Mouse (Mus musculus) limb, embryonic 15.5 days (tissue): ENCODE data around the gene Col9a3. TPM values are rescaled to one million over a fixed set of nuclear protein-coding genes. Genes with fewer than 3 reads are reported as not detected.

Experiments used
- ATAC-seq: fragments of 200-750 bp; cut with Nextera tagmentation; 2 replicates; pipeline ENCODE4 v1.8.0; 2017; ENCODE audit warnings: low read depth, moderate TSS enrichment; ENCODE audit not compliant: insufficient number of reproducible peaks, low FRiP score, low TSS enrichment
- H3K27ac ChIP-seq: fragments of 300-500 bp; sonication (generic); 2 replicates; pipeline ENCODE4 v1.5.1; 2015; ENCODE audit warnings: moderate library complexity, mild to moderate bottlenecking, inconsistent platforms
- H3K27me3 ChIP-seq: fragments of 300-500 bp; sonication (generic); 2 replicates; pipeline ENCODE4 v1.6.1; 2015; ENCODE audit warnings: inconsistent platforms
- H3K36me3 ChIP-seq: fragments of 300-500 bp; sonication (generic); 2 replicates; pipeline ENCODE4 v1.6.1; 2015; ENCODE audit warnings: inconsistent platforms
- H3K4me1 ChIP-seq: fragments of 300-500 bp; sonication (generic); 2 replicates; pipeline ENCODE4 v1.6.1; 2015; ENCODE audit warnings: inconsistent platforms
- H3K4me2 ChIP-seq: fragments of 300-500 bp; sonication (generic); 2 replicates; pipeline ENCODE4 v1.6.1; 2015; ENCODE audit warnings: mild to moderate bottlenecking, inconsistent platforms
- H3K4me3 ChIP-seq: fragments of 300-500 bp; sonication (generic); 2 replicates; pipeline ENCODE4 v1.5.1; 2015; ENCODE audit warnings: mild to moderate bottlenecking, inconsistent platforms
- H3K9ac ChIP-seq: fragments of 300-500 bp; sonication (generic); 2 replicates; pipeline ENCODE4 v1.6.1; 2015; ENCODE audit warnings: inconsistent platforms
- H3K9me3 ChIP-seq: fragments of 300-500 bp; sonication (generic); 2 replicates; pipeline ENCODE4 v1.6.1; 2016; ENCODE audit warnings: inconsistent platforms
- WGBS: fragments of 180-500 bp; shearing (Covaris S2); methylation state at CpG from one replicate; pipeline ENCODE4 v1.1.7; 2015; 5-methylcytosine and 5-hydroxymethylcytosine counted together
- polyA plus RNA-seq: library from polyadenylated mRNA; unstranded; fragments of >200 nt; fragmentation: Nextera tagmentation; extraction: Ambion mirVana; gene quantifications from 2 replicates; pipeline ENCODE4 v1.2.1, GENCODE M21; 2015

Gene Col9a3
- polyA plus RNA-seq, 1 experiment from 2014 or later = 416 TPM

DNA sequence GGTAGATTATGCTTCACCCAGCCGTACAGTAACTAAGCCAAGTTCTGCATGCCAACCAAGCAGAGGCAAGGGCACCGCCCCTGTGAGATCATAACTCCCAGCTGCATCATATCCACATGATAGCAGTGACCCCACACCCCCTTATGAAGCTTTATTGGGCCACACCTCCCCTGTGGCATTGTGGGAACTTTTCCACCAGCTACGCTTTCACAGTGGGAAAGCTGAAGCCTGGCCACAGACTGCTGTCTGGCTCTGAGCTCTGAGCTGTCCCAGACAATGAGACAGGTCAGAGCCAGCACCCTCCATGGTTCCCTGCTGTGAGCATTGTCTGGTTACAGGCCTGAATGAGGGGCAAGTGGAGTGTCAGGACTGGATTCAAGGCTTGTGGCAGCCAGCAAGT, 16.6 kb upstream of the Col9a3 start, which contains the start of gene Mrgbp:
Mrgbp (plus strand) TSS at position 303 of the 400 bp plus-strand sequence.
- ATAC-seq = no peak
- no peak within 1 kb of the TSS for H3K9ac ChIP-seq
- no peak within 1 kb of the TSS for H3K4me2 ChIP-seq
- peaks cover 15% of the 10 kb centered on the region for H3K36me3 ChIP-seq
- H3K4me1 ChIP-seq = peaks cover 30% of the 10 kb centered on the region
- 63% methylated on average over 3 of the region's 3 CpGs for WGBS
- H3K9me3 ChIP-seq = no peaks in the 10 kb centered on the region
- 0 out of 2 replicates have a peak, but pooled peaks cover 2% of the 10 kb centered on the region for H3K27me3 ChIP-seq
- no peak within 1 kb of the TSS for H3K4me3 ChIP-seq
- peak within 1 kb of the TSS; percentile 33; the same call in 1 of the 2 replicates for H3K27ac ChIP-seq

DNA sequence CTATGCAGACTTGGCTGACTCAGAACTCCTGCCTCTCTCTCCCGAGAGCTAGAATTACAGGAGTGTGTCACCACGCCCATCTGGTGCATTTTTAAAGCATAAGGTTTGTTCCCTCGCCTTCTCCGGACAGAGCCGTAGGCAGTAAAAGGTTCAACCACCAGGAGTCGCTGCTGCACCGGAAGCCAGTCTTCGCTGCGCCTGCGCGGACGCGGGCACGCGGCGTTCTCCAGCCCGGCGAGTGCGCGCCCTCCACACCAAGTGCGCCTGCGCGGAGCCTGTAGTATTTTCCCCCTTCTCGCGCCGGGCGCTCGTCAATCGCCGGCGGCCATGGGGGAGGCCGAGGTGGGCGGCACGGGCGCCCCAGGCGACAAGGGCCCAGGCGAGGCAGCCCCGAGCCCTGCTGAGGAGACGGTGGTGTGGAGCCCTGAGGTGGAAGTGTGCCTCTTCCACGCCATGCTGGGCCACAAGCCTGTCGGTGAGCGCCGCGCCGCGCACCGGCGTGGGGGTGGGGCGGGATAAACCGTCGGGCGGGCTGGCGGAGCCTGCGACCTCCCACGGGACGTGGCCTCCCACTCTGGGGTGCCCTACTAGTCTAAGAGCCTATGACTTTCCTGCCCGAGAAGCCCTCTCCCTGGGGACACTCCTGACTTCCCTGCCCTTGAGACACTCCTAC, 15.0 kb upstream of the Col9a3 start:
- peak overlapping the region; percentile 78 for H3K27ac ChIP-seq
- peak; percentile 70 for ATAC-seq
- peaks cover 30% of the 10 kb centered on the region for H3K4me1 ChIP-seq
- H3K9ac ChIP-seq = peak overlapping the region; percentile 95
- peaks cover 25% of the 10 kb centered on the region for H3K36me3 ChIP-seq
- H3K4me3 ChIP-seq = peak overlapping the region; percentile 91
- no peaks in the 10 kb centered on the region for H3K9me3 ChIP-seq
- peak overlapping the region; percentile 76 for H3K4me2 ChIP-seq
- H3K27me3 ChIP-seq = 0 out of 2 replicates have a peak, but pooled peaks cover under 1% of the 10 kb centered on the region
- under 1% methylated on average over 52 of the region's 57 CpGs for WGBS

DNA sequence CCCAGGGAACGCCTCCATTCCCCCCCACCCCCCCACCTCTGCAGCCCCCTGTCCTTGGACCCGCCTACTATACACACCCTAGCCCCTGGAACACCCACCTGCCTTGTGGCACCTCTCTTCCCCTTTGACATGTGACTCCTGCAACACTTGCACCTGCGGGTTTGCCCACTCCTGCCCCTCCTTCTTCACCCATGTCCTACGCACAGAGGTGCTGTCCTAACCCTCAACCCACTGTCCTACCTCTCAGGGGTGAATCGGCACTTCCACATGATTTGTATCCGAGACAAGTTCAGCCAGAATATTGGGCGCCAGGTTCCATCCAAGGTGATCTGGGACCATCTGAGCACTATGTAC, 14.5 kb upstream of the Col9a3 start:
- H3K9me3 ChIP-seq = no peaks in the 10 kb centered on the region
- WGBS = 34% methylated on average over 5 of the region's 7 CpGs
- H3K4me3 ChIP-seq = peak overlapping the region; percentile 91
- H3K27ac ChIP-seq = no peak overlapping the region
- no peaks in the 10 kb centered on the region for H3K27me3 ChIP-seq
- no peak for ATAC-seq
- H3K9ac ChIP-seq = peak overlapping the region; percentile 95
- peaks cover 30% of the 10 kb centered on the region for H3K4me1 ChIP-seq
- H3K36me3 ChIP-seq = peaks cover 25% of the 10 kb centered on the region
- H3K4me2 ChIP-seq = peak overlapping the region; percentile 76

DNA sequence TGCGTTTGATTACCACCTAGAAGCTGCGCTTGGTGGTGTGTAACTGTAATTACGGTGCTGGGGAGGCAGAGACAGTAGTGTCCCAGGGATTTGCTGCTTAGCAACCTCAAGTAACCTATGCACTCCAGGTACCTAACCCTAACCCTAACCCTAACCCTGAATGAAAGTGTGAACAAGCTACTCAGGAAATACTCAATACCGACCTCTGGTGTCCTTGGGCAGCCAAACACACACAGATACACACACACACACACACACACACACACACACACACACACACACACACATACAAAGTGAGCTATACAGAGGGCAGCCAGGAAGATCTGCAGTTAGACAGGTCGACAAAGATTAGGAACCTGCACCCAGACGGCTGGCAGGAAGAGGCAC, 8.9 kb upstream of the Col9a3 start:
- 47% methylated on average over 6 of the region's 6 CpGs for WGBS
- H3K4me1 ChIP-seq = peaks cover 26% of the 10 kb centered on the region
- peak; percentile 7; the same call in 1 of the 2 replicates for ATAC-seq
- H3K9me3 ChIP-seq = no peaks in the 10 kb centered on the region
- peak overlapping the region; percentile 97 for H3K4me3 ChIP-seq
- peak overlapping the region; percentile 87 for H3K9ac ChIP-seq
- peak overlapping the region; percentile 91 for H3K27ac ChIP-seq
- peaks cover 58% of the 10 kb centered on the region for H3K36me3 ChIP-seq
- no peaks in the 10 kb centered on the region for H3K27me3 ChIP-seq
- H3K4me2 ChIP-seq = peak overlapping the region; percentile 68

DNA sequence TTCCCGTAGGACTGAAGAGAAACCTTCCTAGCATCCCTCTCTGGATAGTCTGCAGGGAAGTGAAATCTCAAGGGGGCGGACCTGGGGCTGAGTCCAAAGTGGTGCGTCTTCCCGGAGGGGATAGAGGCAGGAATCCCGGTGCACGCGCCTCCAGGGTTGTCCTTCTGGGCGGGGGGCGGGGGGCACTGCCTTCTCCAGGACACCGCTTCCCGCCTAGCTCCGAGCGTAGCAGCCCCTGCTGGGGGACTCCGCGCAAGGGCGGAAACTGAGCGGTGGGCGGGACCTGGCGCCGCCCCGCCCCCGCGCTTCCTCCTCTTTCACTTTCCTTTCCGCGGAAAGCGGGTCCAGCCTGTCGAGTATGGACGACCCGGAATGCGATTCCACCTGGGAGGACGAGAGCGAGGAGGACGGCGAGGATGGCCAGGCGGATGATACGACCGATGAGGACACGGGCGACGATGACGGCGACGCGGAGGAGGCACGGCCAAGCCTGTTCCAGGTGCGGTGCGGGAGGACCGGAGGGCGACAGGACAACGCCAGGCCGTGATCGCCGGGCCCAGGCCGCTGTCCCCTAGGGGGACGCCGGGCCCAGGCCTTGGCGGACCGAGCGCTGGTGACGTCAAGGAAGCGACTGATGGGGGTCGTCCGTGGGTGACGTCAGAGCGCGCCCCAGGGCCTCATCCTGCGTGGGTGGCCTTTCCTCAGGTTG, 8.3 kb upstream of the Col9a3 start, which contains the start of gene Ogfr:
Ogfr (plus strand) TSS at position 123 of the 709 bp plus-strand sequence.
- under 1% methylated on average over 67 of the region's 67 CpGs for WGBS
- H3K27me3 ChIP-seq = no peaks in the 10 kb centered on the region
- ATAC-seq = peak; percentile 88
- peaks cover 63% of the 10 kb centered on the region for H3K36me3 ChIP-seq
- peak within 1 kb of the TSS; percentile 68 for H3K4me2 ChIP-seq
- peaks cover 22% of the 10 kb centered on the region for H3K4me1 ChIP-seq
- no peaks in the 10 kb centered on the region for H3K9me3 ChIP-seq
- H3K9ac ChIP-seq = peak within 1 kb of the TSS; percentile 87
- peak within 1 kb of the TSS; percentile 97 for H3K4me3 ChIP-seq
- peak within 1 kb of the TSS; percentile 91 for H3K27ac ChIP-seq

DNA sequence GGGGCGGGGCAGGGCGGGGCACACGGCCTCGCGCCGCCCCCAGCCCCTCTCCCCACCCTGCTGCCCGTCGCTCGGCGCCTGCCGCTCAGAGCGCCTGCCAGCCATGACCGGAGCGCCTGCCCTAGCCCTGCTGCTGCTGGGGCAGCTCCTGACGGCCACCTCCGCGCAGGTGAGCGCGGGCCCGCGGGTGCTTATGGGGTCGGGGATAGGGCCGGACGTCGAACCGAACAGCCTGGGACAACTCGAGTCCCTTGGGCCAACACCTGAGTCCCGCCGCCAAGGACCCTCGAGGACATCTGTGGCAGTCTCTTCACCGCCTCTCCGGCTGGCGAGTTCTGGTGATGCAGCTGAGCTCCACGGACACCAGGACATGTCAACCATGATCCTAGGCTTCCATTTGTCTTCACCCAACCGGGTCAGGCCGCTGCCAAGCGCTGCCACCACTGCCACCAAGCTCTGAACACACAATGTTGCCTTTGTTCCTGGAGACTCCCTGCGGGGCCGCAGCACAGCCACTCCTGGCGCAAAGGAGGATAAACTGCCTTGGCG, 641 bp downstream of the Col9a3 start:
- Histone ChIP-seq H3K36me3 (peaks cover 24% of the 10 kb centered on the region), H3K9ac (peak overlapping the region; percentile 24), H3K4me2 (peak overlapping the region; percentile 67), H3K27ac (peak overlapping the region; percentile 84), H3K27me3 (peaks cover 16% of the 10 kb centered on the region; the same call in 1 of the 2 replicates), H3K4me1 (peaks cover 35% of the 10 kb centered on the region), H3K9me3 (no peaks in the 10 kb centered on the region), H3K4me3 (peak overlapping the region; percentile 44)
- ATAC-seq = peak; percentile 41; the same call in 1 of the 2 replicates
- 2% methylated on average over 39 of the region's 41 CpGs for WGBS

DNA sequence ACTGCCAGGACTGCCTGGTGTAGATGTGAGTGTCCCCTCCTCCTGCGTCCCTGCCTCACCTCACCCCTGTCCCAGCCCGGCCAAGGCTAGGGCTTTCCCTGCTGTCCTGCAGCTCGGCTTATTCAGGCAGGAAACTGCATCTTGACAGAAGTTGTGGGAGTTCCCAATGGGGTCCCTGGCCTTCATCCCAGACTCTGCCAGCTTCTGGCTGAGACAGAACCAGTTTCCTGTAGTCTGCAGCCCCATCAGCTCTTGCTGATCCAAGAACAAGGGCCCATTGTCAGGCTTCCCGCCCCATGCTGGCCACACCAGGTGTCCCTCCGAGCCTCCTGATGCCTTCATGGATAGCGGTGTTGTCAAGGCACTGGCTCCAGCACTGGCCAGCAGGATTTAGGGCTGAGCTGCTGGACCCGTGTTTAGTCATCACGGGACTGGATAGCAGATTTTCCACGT, 3.0 kb downstream of the Col9a3 start:
- H3K4me1 ChIP-seq = peaks cover 45% of the 10 kb centered on the region
- peak overlapping the region; percentile 67 for H3K4me2 ChIP-seq
- H3K27me3 ChIP-seq = peaks cover 16% of the 10 kb centered on the region; the same call in 1 of the 2 replicates
- peak overlapping the region; percentile 7; the same call in 1 of the 2 replicates for H3K9ac ChIP-seq
- ATAC-seq = no peak
- no peaks in the 10 kb centered on the region for H3K9me3 ChIP-seq
- WGBS = 27% methylated on average over 9 of the region's 9 CpGs
- H3K27ac ChIP-seq = peak overlapping the region; percentile 84
- peak overlapping the region; percentile 44 for H3K4me3 ChIP-seq
- H3K36me3 ChIP-seq = peaks cover 3% of the 10 kb centered on the region; the same call in 1 of the 2 replicates

DNA sequence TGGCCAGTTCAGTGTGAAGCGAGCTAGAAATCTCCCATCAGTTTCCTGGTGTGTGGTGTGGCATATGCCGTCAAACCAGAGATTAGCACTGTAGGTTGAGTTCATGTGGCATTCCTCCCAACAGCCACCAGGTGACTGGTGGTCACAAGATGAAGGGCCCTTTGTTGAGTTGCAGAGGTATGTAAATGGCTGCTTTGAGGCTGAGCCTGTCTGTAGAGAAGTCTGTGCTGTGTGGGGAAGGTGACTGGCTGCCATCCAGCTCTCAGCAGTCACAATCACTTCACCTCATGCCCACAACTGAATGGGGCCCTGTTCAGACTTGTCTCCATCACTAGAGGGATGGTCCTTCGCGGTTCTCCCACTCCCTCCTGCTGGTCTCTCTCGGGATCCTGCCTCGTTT, 7.2 kb downstream of the Col9a3 start:
- Histone ChIP-seq H3K9ac (no peak overlapping the region), H3K27me3 (no peaks in the 10 kb centered on the region; the same call in 1 of the 2 replicates), H3K36me3 (no peaks in the 10 kb centered on the region), H3K27ac (peak overlapping the region; percentile 76), H3K9me3 (no peaks in the 10 kb centered on the region), H3K4me1 (peaks cover 30% of the 10 kb centered on the region), H3K4me3 (no peak overlapping the region), H3K4me2 (no peak overlapping the region)
- peak; percentile 56 for ATAC-seq
- 38% methylated on average over 6 of the region's 6 CpGs for WGBS

DNA sequence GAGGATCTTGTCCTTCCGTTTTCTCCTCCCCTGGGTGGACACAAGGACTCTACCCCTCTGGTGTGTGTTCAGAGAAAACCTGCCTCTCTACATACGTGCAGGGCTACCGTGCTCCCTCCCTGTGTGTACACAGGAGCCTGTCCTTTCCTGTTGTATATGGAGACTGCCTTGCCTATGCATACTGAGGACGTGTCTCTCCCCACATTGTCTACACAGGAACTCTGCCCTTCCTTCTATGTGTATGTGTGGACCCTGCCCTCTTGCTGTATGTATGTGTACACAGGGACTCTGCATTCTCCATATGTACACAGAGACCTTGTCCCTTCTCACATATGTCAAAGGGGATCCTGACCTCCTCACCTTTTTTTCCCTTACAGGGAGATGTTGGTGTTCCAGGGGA, 12.7 kb downstream of the Col9a3 start:
- peak overlapping the region; percentile 81 for H3K27ac ChIP-seq
- no peak overlapping the region for H3K4me2 ChIP-seq
- H3K4me3 ChIP-seq = no peak overlapping the region
- no peak for ATAC-seq
- peaks cover 6% of the 10 kb centered on the region; the same call in 1 of the 2 replicates for H3K4me1 ChIP-seq
- no peaks in the 10 kb centered on the region for H3K27me3 ChIP-seq
- 58% methylated on average over 4 of the region's 4 CpGs for WGBS
- no peak overlapping the region for H3K9ac ChIP-seq
- H3K36me3 ChIP-seq = peaks cover 10% of the 10 kb centered on the region; the same call in 1 of the 2 replicates
- H3K9me3 ChIP-seq = no peaks in the 10 kb centered on the region

DNA sequence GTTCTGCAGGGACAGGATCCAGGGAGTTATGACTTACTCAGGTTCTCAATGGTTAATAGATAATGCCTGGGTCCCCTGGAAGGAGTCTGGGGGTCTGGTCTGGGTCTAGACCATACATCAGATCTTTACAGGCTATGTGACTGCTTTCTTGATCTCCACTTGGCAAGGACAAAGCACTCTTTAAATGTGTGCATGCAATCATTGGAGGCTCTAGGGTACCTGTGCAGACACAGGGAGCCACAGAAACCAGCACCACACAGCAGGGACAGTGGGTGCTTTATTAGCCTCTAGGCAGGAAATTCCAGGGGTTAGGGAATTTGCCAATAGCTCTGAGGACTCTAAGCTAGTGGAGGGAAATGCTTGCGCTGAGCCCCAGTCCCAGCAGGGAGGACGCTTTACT, 14.3 kb downstream of the Col9a3 start:
- no peaks in the 10 kb centered on the region for H3K9me3 ChIP-seq
- H3K27me3 ChIP-seq = no peaks in the 10 kb centered on the region
- H3K36me3 ChIP-seq = peaks cover 12% of the 10 kb centered on the region; the same call in 1 of the 2 replicates
- 46% methylated on average over 2 of the region's 2 CpGs for WGBS
- H3K9ac ChIP-seq = no peak overlapping the region
- no peak overlapping the region for H3K4me2 ChIP-seq
- peak overlapping the region; percentile 81; the same call in 1 of the 2 replicates for H3K27ac ChIP-seq
- H3K4me1 ChIP-seq = peaks cover 6% of the 10 kb centered on the region; the same call in 1 of the 2 replicates
- no peak overlapping the region for H3K4me3 ChIP-seq
- ATAC-seq = peak; percentile 57

DNA sequence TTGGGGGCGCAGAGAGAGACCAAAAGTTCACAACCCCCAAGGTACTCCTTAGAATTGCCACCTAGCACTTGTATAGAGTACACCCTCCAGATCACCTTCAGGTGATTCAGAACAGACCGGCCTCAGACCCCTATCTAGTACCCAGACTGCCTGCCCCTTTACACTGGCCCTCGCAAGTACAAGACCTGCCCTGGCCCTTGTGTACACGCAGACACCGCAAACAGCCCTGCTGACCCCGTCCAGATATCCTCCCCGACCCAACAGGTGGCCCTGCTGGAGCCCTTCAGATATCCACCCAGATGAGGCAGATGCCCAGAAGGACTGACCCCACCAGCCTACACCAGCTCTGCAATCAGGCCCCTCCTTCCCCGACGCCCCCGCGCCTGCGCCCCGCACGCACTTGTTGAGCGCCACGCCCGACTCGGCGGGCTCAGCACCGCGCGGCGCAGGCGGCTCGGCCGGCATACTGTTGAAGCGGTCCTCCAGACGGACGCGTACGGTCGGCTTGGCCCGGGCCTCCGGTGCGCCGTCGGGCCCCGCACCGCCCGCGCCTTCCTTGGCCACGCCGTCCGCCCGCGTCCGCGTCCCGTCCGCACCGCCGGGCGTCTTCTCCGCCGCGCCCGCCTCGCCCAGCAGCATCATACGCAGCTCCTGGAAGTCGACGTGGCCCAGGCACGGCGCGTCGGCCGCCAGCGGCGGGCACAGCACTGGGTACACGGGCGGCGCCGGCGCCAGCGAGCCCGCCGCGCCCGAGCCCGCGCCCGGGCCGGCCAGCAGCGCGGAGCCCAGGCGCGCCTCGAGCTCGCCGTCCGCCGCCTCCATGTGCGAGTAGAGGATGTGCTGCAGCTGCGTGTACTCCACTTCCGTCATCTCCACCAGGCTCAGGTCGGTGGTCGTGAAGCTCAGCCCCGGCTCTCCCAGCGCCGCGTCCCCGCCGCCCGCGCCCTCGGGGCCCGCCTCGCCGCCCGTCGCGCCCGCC, 44.3 kb downstream of the Col9a3 start:
- Histone ChIP-seq H3K9ac (no peak overlapping the region), H3K4me1 (peaks cover 7% of the 10 kb centered on the region), H3K27me3 (peaks cover 66% of the 10 kb centered on the region), H3K4me3 (peak overlapping the region; percentile 45), H3K36me3 (no peaks in the 10 kb centered on the region), H3K4me2 (peak overlapping the region; percentile 62), H3K9me3 (peaks cover 15% of the 10 kb centered on the region; the same call in 1 of the 2 replicates), H3K27ac (no peak overlapping the region)
- WGBS = 3% methylated on average over 91 of the region's 112 CpGs
- no peak; the same call in 1 of the 2 replicates for ATAC-seq
